Mouse (Mus musculus): ENCODE results near the gene Clic6. TPM values are rescaled to one million over a fixed set of nuclear protein-coding genes. Genes with fewer than 3 reads are reported as not detected.
A peak's percentile ranks its signal among the peaks of the same experiment; 100 is the strongest.

Gene Clic6
- total and polyA plus RNA-seq, 3 experiments: not detected

DNA sequence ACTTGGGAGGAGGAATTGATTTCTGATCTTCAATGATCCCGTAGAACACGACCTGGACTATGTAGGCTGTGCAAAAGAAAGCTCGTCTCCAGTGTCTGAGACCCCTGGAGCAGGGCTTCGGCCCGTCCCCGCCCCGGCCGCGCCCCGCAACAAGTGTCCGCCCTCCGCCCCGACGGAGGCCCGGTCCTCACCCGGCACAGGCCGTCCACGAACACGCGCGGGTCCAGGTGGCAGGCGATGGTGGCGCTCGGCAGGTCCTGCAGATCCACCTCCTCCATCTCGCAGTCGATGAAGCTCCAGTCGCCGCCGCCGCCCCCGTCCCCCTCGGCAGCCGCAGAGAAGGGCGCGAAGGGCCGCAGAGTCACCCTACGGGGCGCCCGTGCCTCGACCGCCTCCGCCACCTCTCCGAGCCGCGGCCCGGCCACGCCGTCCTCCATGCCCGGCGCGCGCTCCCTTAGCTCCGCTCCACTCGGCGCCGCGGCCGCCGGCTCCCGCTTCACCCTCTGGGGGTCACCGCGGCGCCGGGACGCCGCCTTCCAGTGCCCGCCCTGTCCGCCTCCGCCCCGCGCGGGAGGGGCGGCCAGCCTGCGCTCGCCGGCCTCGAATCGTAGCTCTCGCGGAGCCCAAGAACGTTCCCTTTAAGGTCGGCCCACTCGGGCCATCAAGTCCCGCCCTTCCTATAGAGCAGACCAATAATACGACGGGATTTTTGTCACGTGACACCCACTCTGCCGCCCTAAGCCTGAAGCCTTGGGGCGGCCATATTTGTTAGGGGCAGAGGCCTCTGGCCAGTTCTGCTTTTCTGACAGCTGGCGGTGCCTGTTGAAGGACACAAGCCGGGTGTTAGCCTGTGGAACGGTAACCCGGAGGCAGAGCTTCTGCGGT lies 19.7 kb upstream of the Clic6 start:
- TF ChIP-seq NRF1 (IDR thresholded peaks at IDR 0.05; ENCODE audit: insufficient read depth, low read depth, low read length, poor library complexity, severe bottlenecking) (no peak), MAX (IDR thresholded peaks at IDR 0.05; ENCODE audit: low read length) (peak; percentile 53; the same call in 1 of the 2 replicates), NELFE (IDR thresholded peaks at IDR 0.05; ENCODE audit: low read depth, low read length) (peak; percentile 48), USF1 (IDR thresholded peaks at IDR 0.05; ENCODE audit: low read depth, low read length) (peak; percentile 98), POLR2A (IDR thresholded peaks at IDR 0.05; ENCODE audit: control insufficient read depth in 1 of 2, insufficient read depth in 1 of 2, low read depth in 1 of 2, low read length in 2 of 2, poor library complexity in 1 of 2) (peak; percentile 22 to 33; a peak in 1 of 4 replicates), BHLHE40 (IDR thresholded peaks at IDR 0.05; ENCODE audit: borderline replicate concordance, low read depth, low read length) (no peak), MYB (IDR thresholded peaks at IDR 0.05; ENCODE audit: low read depth, low read length) (no peak), CHD1 (IDR thresholded peaks at IDR 0.05; ENCODE audit: low read depth, low read length) (no peak), SIN3A (IDR thresholded peaks at IDR 0.05; ENCODE audit: low read length) (peak; percentile 100), ELF1 (IDR thresholded peaks at IDR 0.05; ENCODE audit: low read depth, low read length) (peak; percentile 85), POLR2AphosphoS2 (IDR thresholded peaks at IDR 0.05; ENCODE audit: low read length) (no peak), TCF12 (IDR thresholded peaks at IDR 0.05; ENCODE audit: low read depth, low read length) (no peak), MXI1 (IDR thresholded peaks at IDR 0.05; ENCODE audit: low read depth, low read length) (peak; percentile 65; the same call in 1 of the 2 replicates), EP300 (IDR thresholded peaks at IDR 0.05; ENCODE audit: low read depth in 1 of 2, low read length in 2 of 2) (no peak), USF2 (IDR thresholded peaks at IDR 0.05; ENCODE audit: borderline replicate concordance in 1 of 2, insufficient read depth in 1 of 2, low read depth in 1 of 2, low read length in 2 of 2) (peak; percentile 92 to 95), HCFC1 (IDR thresholded peaks at IDR 0.05; ENCODE audit: low read depth, low read length) (peak; percentile 97), CHD2 (IDR thresholded peaks at IDR 0.05; ENCODE audit: low read length) (no peak), MAZ (IDR thresholded peaks at IDR 0.05; ENCODE audit: low read depth, low read length) (peak; percentile 100)
- Histone ChIP-seq H3K9me3 (replicated peaks; ENCODE audit: insufficient read depth, low read length) (no peaks in the 10 kb centered on the region), H3K9ac (ENCODE audit: control insufficient read depth, low read depth, low read length, poor library complexity, severe bottlenecking) (peak overlapping the region; percentile 70), H3K4me1 (ENCODE audit: control insufficient read depth in 1 of 2, insufficient read depth in 2 of 2, low read length in 2 of 2) (peaks cover 5 to 9% of the 10 kb centered on the region in 2 experiments), H3K27me3 (ENCODE audit: control insufficient read depth in 1 of 2, insufficient read depth in 2 of 2, low read length in 2 of 2) (no peaks in the 10 kb centered on the region; a peak in 1 of 4 replicates), H3K4me3 (ENCODE audit: control insufficient read depth in 1 of 2, insufficient read depth in 1 of 2, low read depth in 2 of 2, low read length in 2 of 2) (peak overlapping the region; percentile 68 to 69), H3K79me2 (ENCODE audit: control insufficient read depth, insufficient read depth, low read length, poor library complexity) (no peaks in the 10 kb centered on the region; the same call in 1 of the 2 replicates), H3K36me3 (ENCODE audit: control insufficient read depth in 1 of 2, insufficient read depth in 2 of 2, low read length in 2 of 2) (peaks cover 0 to 6% of the 10 kb centered on the region in 2 experiments; a peak in 2 of 4 replicates), H3K27ac (ENCODE audit: control insufficient read depth, low read depth, low read length) (no peak overlapping the region)
- peak; percentile 98 for DNase-seq (ENCODE audit: low read depth, low spot score)

DNA sequence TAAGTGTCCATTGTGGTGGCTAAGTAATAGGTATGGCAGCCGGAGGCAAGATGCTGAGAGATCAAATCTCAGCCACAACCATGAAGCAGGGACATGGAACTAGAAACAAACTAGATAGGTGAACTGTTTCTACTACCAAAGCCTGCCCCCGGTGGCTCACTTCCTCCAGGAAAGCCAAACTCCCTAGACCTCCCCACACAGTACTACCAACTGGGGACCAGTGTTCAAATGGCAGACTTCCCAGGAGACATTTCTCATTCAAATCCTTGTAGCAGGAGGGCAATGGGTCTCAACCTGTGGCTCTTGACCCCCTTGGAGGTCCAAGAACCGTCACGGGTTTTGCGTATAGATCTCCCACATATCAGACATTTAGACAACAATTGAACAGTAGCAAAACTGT lies 18.5 kb upstream of the Clic6 start:
- peaks cover 0 to 6% of the 10 kb centered on the region in 2 experiments; a peak in 2 of 4 replicates for H3K36me3 ChIP-seq (ENCODE audit: control insufficient read depth in 1 of 2, insufficient read depth in 2 of 2, low read length in 2 of 2)
- H3K4me3 ChIP-seq (ENCODE audit: control insufficient read depth in 1 of 2, insufficient read depth in 1 of 2, low read depth in 2 of 2, low read length in 2 of 2): no peak overlapping the region
- TF ChIP-seq CTCF (IDR thresholded peaks at IDR 0.05 in 2 of 3, conservative IDR thresholded peaks at IDR 0.05 in 1 of 3; ENCODE audit: control insufficient read depth in 1 of 3, insufficient read depth in 1 of 3, low read depth in 2 of 3, low read length in 3 of 3, poor library complexity in 1 of 3, severe bottlenecking in 1 of 3) (peak in 1 of 3 experiments; percentile 12; a peak in 1 of 6 replicates), E2F4 (IDR thresholded peaks at IDR 0.05; ENCODE audit: borderline replicate concordance, low read depth, low read length) (no peak), USF1 (IDR thresholded peaks at IDR 0.05; ENCODE audit: low read depth, low read length) (0 out of 2 replicates have a peak, but pooled peaks have one; percentile 26)
- no peak overlapping the region for H3K9ac ChIP-seq (ENCODE audit: control insufficient read depth, low read depth, low read length, poor library complexity, severe bottlenecking)
- no peaks in the 10 kb centered on the region; a peak in 1 of 4 replicates for H3K27me3 ChIP-seq (ENCODE audit: control insufficient read depth in 1 of 2, insufficient read depth in 2 of 2, low read length in 2 of 2)
- no peaks in the 10 kb centered on the region for H3K9me3 ChIP-seq (replicated peaks; ENCODE audit: insufficient read depth, low read length)
- H3K4me1 ChIP-seq (ENCODE audit: control insufficient read depth in 1 of 2, insufficient read depth in 2 of 2, low read length in 2 of 2): peaks cover 5 to 9% of the 10 kb centered on the region in 2 experiments
- H3K79me2 ChIP-seq (ENCODE audit: control insufficient read depth, insufficient read depth, low read length, poor library complexity): no peaks in the 10 kb centered on the region; the same call in 1 of the 2 replicates
- DNase-seq (ENCODE audit: low read depth, low spot score): peak; percentile 42
- no peak overlapping the region for H3K27ac ChIP-seq (ENCODE audit: control insufficient read depth, low read depth, low read length)
